Mouse (Mus musculus) T-helper 17 cell (primary cell): ENCODE data around the gene Mettl26.
"Not testable (repeated sequence)": the region's sequence is repeated elsewhere in the genome, so short reads cannot be mapped to it uniquely, and the experiment has no call there.

Experiments
- in situ Hi-C, 2 experiments: fragments of 300-600 bp; cut with MboI, MseI; formaldehyde crosslinking; loops; 1 replicate in 1 of 2; 2 replicates in 1 of 2; pipeline ENCODE4 v1.15.1; 2025; ENCODE audit warnings: high pct_unique_total_duplicates in 2 of 2

The Mettl26 gene

DNA sequence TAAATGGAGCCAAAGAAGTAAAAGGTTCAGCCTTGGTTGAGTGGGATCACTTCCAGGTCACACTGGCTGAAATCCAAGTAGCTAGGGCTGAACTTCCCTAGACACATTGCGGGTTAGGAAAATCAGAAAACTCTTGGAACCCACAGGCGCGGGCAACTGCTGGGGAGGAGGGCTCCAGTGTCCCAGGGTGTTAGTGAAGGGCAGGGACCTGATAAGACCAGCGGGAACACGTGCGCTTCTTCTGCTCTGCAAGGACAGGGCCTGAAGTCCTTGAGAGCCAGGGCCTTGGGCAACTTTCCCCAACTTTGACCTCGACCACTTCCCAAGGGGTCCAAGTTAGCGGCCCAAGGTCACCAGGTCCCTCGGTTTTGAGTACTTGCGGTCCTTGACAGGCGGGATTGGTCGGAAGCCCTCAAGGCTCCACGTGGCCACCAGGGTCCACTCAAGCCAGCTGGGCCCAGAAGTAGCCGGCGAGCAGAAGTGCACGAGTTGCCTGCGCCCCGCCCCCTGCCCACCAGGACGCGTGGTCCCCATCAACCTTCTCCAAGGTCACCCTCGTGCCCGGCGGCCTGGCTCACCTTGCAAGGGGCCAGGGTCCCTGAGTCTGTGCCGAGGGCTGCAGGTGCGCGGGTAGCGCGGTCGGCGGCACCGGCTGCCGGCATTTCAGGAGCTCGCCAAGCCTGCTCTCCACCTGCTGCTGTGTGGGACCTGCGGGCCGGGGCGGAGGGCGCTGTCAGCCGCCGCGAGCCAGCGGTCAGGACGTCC is 6.9 kb upstream of the Mettl26 start:
- in situ Hi-C loops: no loop called here

GRCm38 (mm10) chr17:25868601-25869191 is 6.2 kb upstream of the Mettl26 start, which contains the start of gene Mcrip2:
Gene Mcrip2, minus strand, starts transcription at chr17:25868764.
- in situ Hi-C loops: no loop called here

DNA sequence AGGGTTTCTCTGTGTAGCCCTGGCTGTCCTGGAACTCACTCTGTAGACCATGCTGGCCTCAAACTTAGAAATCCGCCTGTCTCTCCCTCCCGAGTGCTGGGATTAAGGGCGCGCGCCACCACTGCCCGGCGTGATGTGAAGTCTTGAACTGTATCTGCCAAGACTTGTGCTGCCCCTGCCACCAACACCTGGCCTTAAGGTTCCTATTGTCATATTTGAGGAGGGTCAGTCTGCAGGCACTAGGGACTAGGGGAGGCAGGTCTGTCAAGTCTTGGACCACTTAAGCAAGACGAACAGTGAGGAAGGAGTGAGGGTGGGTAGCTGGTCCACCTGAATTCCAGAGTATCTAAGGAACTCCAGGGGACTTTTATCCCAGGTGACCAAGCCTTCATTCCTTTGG is 5.4 kb upstream of the Mettl26 start:
- in situ Hi-C loops: no loop called here

DNA sequence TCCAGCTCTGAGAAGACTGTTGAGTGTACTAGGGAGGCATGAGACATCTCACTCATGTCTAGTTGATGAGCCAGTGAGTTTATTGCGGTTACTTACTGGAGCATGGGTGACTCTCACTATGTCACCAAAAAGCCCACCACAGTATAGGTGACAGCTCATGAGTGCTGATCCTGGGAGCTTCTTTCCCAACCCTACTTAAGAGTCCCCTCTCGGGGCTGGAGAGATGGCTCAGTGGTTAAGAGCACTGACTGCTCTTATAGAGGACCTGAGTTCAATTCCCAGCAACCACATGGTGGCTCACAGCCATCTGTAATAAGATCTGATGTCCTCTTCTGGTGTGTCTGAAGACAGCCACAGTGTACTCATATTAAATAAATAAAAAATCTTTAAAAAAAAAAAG is 4.9 kb upstream of the Mettl26 start:
- in situ Hi-C loops: no loop called here

GRCm38 (mm10) chr17:25871566-25871965 is 3.3 kb upstream of the Mettl26 start:
- in situ Hi-C loops: not testable (repeated sequence)

- in situ Hi-C loops: no loop called here
These were observed 2.2 kb upstream of the Mettl26 start for GRCm38 (mm10) chr17:25872676-25873075.

DNA sequence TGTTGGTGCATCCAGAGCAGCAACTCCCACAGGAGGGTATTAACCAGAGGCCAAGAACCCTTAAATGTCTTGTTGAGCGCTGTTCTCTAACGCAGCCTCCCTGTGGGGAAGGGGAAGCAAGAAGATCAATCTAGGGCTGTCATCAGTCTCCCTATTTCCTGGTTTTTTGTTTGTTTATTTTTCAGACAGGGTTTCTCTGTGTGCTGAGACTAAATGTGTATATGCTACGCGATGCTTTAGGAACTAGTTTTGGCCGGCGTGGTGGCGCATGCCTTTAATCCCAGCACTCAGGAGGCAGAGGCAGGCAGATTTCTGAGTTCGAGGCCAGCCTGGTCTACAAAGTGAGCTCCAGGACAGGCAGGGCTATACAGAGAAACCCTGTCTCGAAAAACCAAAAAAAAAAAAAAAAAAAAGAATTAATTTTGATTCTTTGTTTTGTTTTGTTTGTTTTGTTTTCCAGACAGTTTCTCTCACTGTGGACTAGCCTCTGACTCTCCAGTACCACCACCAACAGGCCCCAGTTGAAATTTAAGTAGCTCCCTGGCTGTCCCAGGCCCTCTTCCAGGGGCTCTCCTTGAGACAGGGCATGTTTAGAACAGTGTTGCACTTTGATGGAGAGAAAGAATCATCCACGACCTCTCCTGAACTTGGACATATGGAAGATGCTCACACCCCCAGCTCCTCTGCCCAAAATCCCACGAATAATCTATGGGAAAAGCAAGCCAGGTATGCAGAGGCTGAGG is 1.3 kb upstream of the Mettl26 start:
- in situ Hi-C loops: no loop called here

DNA sequence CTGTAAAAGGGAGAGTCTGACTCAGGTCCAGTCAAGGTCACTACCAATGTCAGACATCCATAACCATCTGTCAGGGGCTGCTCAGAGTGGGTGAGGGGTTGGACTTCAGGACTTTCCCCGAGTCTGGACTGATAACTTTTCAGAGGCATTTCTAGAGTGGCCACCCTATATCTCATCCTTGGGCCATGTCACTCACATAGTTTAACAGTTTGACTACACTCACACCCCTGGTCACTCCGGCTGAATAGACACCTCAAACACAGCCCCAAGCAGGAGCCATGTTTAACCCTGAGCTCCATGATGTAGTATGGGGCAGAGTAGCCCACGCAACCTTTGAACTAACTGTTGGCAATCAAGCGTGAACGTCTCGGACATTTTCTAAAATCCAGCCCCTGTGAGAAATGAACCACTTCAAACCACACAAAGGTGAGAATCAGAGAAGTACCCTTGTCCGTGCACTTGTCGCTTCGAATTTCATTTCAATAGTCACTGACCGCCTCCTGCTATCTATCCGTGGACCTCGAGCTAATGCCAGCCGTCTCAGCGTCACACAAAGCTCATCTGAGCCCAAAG is 640 bp upstream of the Mettl26 start:
- in situ Hi-C loops: no loop called here

DNA sequence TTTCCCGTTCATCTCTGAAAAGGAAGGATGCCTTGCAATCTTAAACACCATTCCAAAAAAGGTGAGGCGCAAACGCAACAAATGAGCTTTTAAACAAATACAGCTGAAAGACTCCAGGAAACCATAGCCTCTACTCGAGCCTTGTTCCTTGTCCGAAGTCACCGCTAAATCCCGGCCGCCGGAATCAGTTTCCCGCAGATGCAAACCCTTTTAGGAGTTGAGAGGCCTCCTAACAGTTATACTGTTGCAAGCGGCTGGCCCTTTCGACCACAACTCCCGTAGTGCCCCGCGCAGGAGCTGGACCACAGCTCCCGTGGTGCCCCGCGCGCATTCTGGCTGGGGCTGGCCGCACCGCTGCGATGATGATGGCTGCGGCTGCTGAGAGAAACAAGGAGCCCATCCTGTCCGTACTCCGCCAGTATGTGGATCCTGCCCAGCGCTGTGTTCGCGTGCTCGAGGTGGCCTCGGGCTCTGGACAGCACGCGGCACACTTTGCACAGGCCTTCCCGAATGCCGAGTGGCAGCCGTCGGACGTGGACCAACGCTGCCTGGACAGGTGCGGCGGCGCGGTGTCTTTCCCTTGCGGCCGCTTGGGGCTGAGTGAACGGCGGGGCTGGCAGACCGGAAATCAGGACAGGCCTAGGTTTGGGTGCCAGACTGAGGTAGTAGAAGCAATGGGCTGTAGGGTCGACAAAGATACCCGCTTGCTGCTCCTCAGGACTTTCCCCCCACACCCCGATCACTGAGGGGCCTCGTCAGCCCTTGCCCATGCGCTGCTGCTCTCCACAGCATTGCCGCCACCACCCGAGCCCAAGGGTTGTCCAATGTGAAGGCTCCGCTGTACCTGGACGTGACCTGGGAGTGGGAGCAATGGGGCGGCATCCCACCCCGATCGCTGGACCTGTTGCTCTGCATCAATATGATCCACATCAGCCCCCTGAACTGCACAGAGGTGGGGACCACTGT is 580 bp downstream of the Mettl26 start:
- in situ Hi-C loops: no loop called here

GRCm38 (mm10) chr17:25876347-25876915 is 1.6 kb downstream of the Mettl26 start:
- in situ Hi-C loops: no loop called here

DNA sequence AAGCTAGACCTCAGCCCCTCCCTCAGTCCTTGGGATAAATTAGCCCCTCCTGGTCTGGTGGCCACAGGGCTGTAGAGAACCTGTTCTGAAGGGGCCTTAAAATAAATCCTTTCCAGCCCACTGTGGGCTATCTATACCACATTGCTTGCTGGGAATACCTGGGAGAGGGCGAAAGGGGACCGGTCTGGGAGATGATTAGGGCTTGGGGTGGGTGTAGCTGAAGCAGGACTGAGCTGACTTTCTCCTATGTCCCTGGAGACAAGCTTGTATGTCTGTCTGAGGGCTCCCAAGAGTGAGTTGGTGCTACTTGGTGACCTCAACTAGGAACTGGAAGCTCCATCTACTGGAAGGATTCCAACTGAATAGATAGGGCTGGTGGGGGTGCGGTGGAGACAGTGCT is 2.2 kb downstream of the Mettl26 start:
- in situ Hi-C loops: no loop called here

DNA sequence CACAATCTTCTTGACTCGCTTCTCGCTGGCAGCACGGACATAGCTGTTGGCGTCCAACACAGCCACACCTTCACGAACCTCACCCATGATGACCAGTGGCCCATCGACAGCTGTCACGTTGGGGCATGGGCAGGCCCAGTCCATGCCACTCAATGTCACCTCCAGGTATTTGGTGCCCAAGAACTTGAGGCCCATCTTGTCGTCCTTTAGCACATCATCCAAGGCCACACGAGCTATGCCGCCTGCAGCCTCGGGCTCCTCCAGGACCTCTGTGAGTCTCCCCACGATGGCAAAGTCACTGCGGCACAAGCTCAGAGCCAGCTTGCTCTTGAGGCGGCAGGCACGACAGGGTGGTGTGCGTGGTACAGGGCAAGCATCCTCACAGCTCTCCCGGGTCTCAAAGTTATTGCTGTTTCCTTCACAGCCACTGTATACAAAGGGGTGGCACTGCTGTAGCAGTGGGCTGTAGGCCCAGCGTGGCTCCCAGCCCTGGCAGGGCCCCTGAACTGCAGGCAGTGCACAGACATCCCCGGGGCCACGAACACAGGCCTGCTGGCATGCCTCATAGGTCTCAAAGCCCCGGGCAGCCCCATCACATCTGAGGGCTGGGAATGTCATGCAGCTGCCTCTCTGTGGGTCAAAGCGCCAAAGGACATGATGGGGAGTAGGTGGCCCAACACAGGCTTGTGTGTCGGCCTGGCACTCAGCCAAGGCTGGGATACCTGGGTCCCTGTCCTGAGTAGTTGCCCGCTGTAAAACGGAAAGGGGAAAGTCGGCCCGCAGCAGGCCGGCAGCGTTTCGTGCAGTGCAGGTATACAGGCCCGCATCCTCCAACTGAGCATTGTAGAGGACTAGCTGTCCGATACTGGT is 3.1 kb downstream of the Mettl26 start:
- in situ Hi-C loops: no loop called here

DNA sequence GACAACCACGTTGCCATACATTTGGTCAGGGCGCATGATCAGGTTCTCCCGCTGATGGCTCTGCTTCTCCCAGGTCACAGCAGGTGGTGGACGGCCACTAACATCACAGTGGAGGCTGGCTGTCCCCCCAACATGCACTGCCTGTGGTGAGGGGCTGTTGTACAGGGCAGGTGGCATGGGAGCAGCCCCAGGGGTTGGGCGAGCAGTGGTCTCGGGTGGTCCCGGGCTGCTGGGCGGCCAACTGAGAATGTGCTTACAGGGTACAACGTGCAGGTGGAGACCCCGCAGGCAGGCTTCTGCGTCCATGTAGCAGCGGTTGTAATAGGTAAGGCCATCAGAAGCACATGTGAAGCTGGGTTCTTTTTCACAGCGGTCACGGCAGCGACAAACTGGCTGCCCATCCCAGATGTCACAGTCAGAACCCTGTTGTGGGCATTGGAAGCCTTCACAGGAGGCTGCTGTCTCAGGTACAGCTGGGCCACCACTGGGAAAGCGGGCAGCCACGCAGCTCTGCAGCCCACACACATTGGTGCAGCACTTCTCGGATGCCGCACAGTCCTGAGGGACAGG is 3.8 kb downstream of the Mettl26 start:
- in situ Hi-C loops: no loop called here

- in situ Hi-C loops: no loop called here
These were observed 4.4 kb downstream of the Mettl26 start for GRCm38 (mm10) chr17:25879261-25879660.

DNA sequence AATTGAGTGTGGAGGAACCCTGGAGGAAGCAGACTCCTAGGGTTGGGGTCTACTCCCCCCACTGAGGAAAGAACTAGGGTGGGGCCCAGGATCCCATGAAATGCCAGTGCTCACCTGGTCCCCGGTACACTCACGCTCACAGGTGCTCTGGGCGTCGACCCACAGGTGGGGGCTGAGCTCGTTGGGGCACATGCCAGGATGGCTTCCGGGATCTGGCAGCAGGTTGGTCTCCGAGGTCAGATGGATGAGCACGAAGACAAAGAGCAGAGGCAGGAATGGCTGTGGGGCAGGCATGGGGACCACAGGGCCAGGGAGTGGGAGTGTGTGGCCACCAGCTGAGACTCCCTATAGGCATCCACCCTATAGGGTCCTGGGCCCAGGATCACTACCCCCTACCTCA is 4.9 kb downstream of the Mettl26 start:
- in situ Hi-C loops: no loop called here

DNA sequence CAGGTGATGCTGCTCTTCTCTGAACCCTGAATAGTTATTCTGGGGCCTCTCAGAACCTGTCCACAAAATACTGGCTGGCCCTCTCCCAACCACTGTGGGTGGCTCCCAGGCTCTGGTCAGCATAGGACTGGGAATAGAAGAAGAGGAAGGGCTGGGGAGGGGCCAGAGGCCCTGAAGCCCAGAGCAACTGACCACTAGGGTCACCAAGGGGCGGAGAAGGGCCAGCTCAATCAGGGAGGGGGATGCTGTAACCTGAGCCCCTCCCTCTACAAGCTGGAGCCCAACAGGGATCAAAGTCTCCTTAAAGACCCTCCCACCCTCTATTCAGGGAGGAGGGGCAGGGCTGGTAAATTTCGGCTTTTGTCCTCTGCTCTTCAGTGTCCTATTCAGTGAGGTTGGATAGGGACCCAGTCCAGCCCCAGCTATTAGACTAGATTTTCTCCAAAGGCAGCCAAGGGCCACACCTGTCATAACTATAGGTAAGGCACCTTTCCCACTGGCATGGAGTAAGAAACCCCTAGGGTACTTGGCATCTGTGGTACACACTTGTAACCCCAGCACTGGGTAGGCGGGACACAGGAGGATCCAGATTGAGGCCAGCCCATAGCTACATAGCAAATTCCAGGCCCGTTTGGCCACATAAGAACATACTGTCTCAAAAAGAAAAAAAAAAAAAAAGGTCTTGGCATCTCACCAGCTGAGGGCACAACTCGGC is 5.5 kb downstream of the Mettl26 start, which contains the start of gene Wfikkn1:
TSS of gene Wfikkn1 (minus strand) at position 663 of the 715 bp plus-strand sequence.
- in situ Hi-C loops: no loop called here

DNA sequence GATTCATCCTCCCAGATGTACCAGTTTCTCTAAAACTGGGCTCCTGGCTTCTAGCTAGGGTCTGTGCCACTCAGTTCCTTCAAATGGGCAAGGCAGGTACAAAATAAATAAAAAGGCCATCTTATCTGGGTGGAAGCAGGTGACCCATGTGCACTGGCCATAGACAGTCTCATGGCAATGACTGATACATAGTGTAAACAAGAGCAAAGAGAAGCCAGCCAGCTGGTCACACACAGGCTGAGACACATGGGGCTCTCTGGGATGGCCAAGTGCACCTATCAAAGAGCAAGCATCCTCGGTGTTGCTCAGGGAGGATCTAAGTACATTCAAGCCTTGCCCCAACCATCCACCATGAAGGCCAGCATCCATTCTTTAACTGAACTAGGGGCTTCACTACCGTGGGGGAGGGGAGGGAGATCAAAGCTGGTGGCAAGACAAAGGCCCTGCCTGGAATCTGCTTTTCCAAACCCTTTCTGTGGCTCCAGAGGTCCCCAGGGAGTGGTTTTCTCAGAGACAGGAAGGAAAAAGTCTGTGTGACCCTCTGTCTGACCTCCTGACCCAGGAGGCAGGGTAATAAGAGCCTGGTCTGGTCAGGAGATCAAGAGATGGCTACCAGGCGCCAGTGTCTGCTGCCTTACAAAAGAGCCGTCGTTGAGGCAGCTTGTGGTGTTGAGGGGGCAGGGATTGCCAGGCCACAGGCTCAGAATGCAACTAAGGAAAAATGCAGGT is 6.2 kb downstream of the Mettl26 start:
- in situ Hi-C loops: no loop called here

- in situ Hi-C loops: no loop called here
These were observed 6.8 kb downstream of the Mettl26 start for GRCm38 (mm10) chr17:25881691-25882090.
